Mouse (Mus musculus) neural tube, embryonic 14.5 days (tissue): ENCODE measurements at regions not wholly inside any gene's neighbourhood (a gene's known extent, or its start where the extent isn't known, plus 50 kb on each side); places are given as distances from the start of the nearest gene placed in this dataset.

Source experiments
- ATAC-seq: fragments of 200-750 bp; cut with Nextera tagmentation; 2 replicates; pipeline ENCODE4 v1.8.0; 2017; ENCODE audit warnings: low read depth, mild to moderate bottlenecking, moderate TSS enrichment, moderate library complexity
- H3K27ac ChIP-seq: fragments of 300-500 bp; sonication (generic); 2 replicates; pipeline ENCODE4 v1.5.1; 2014; ENCODE audit warnings: low read depth, mild to moderate bottlenecking, control low read depth, low read length, moderate library complexity, mixed read lengths
- H3K27me3 ChIP-seq: fragments of 300-500 bp; sonication (generic); 2 replicates; pipeline ENCODE4 v1.6.1; 2014; ENCODE audit warnings: low read length; ENCODE audit not compliant: control insufficient read depth, insufficient read depth
- H3K36me3 ChIP-seq: fragments of 300-500 bp; sonication (generic); 2 replicates; pipeline ENCODE4 v1.6.1; 2014; ENCODE audit warnings: low read length, mixed read lengths; ENCODE audit not compliant: control insufficient read depth, insufficient read depth
- H3K4me1 ChIP-seq: fragments of 300-500 bp; sonication (generic); 2 replicates; pipeline ENCODE4 v1.6.1; 2014; ENCODE audit warnings: low read length; ENCODE audit not compliant: control insufficient read depth, insufficient read depth
- H3K4me2 ChIP-seq: fragments of 300-500 bp; sonication (generic); 2 replicates; pipeline ENCODE4 v1.6.1; 2014; ENCODE audit warnings: mild to moderate bottlenecking, low read depth, low read length, control low read depth
- H3K4me3 ChIP-seq: fragments of 300-500 bp; sonication (generic); 2 replicates; pipeline ENCODE4 v1.5.1; 2014; ENCODE audit warnings: low read depth, low read length, control low read depth, mixed read lengths
- H3K9ac ChIP-seq: fragments of 300-500 bp; sonication (generic); replicated peaks from 2 replicates; pipeline ENCODE4 v1.6.1; 2014; ENCODE audit warnings: low read depth, mild to moderate bottlenecking, control low read depth, low read length, mixed read lengths
- H3K9me3 ChIP-seq: fragments of 300-500 bp; sonication (generic); 2 replicates; pipeline ENCODE4 v1.6.1; 2016; ENCODE audit warnings: low read length; ENCODE audit not compliant: control insufficient read depth
- WGBS: fragments of 180-500 bp; shearing (Covaris S2); extraction: QIAGEN DNeasy Blood & Tissue Kit; methylation state at CpG from one replicate; pipeline ENCODE4 v1.1.7; 2014; 5-methylcytosine and 5-hydroxymethylcytosine counted together

GRCm38 (mm10) chr5:119337739-119338138 is 332.7 kb upstream of the Tbx3 start:
- H3K36me3 ChIP-seq: no peaks in the 10 kb centered on the region
- WGBS: 91% methylated on average over 4 of the region's 4 CpGs
- no peaks in the 10 kb centered on the region for H3K4me1 ChIP-seq
- no peaks in the 10 kb centered on the region for H3K27me3 ChIP-seq
- no peak overlapping the region for H3K4me2 ChIP-seq
- H3K27ac ChIP-seq: no peak overlapping the region
- no peak for ATAC-seq
- no peaks in the 10 kb centered on the region for H3K9me3 ChIP-seq
- no peak overlapping the region for H3K4me3 ChIP-seq
- no peak overlapping the region for H3K9ac ChIP-seq

DNA sequence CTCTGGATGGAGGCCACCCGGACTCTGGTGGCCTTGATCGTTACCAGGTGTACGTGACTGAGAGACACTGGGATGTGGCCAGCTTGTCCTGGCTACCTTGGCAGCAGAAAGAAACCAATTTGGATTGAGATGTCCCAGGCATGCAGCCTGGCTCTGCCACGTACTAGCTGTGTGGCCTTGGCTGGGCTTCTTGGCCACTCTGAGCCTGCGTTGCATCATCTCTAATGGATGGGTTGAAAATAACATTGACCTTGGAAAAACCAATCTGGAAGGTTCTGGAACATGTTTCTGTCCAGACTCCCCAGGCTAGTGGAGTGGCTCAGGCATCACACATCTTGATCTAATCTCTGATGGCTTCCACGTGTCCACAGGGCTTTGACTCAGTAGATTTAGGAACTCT is 331.8 kb upstream of the Tbx3 start:
- H3K27ac ChIP-seq: no peak overlapping the region
- H3K4me1 ChIP-seq: no peaks in the 10 kb centered on the region
- no peaks in the 10 kb centered on the region for H3K27me3 ChIP-seq
- H3K4me2 ChIP-seq: no peak overlapping the region
- H3K4me3 ChIP-seq: no peak overlapping the region
- H3K36me3 ChIP-seq: no peaks in the 10 kb centered on the region
- WGBS: 93% methylated on average over 6 of the region's 6 CpGs
- no peak for ATAC-seq
- H3K9ac ChIP-seq: no peak overlapping the region
- H3K9me3 ChIP-seq: no peaks in the 10 kb centered on the region

GRCm38 (mm10) chr5:119348303-119348702 is 322.2 kb upstream of the Tbx3 start:
- Histone ChIP-seq H3K36me3 (no peaks in the 10 kb centered on the region), H3K4me1 (no peaks in the 10 kb centered on the region), H3K9me3 (no peaks in the 10 kb centered on the region), H3K27me3 (no peaks in the 10 kb centered on the region), H3K4me2 (no peak overlapping the region), H3K9ac (no peak overlapping the region), H3K4me3 (no peak overlapping the region), H3K27ac (no peak overlapping the region)
- no peak for ATAC-seq
- WGBS: 43% methylated on average over 4 of the region's 4 CpGs

- no peak overlapping the region for H3K9ac ChIP-seq
- no peak overlapping the region for H3K27ac ChIP-seq
- no peaks in the 10 kb centered on the region for H3K4me1 ChIP-seq
- no peak overlapping the region for H3K4me2 ChIP-seq
- H3K36me3 ChIP-seq: no peaks in the 10 kb centered on the region
- 81% methylated on average over 6 of the region's 6 CpGs for WGBS
- ATAC-seq: no peak
- H3K4me3 ChIP-seq: no peak overlapping the region
- H3K9me3 ChIP-seq: no peaks in the 10 kb centered on the region
- H3K27me3 ChIP-seq: no peaks in the 10 kb centered on the region
Observed at GRCm38 (mm10) chr5:119349395-119349794, 321.1 kb upstream of the Tbx3 start.

- H3K9me3 ChIP-seq: no peaks in the 10 kb centered on the region
- no peak for ATAC-seq
- H3K36me3 ChIP-seq: no peaks in the 10 kb centered on the region
- no peaks in the 10 kb centered on the region for H3K27me3 ChIP-seq
- WGBS: 29% methylated on average over 8 of the region's 8 CpGs
- H3K27ac ChIP-seq: no peak overlapping the region
- no peaks in the 10 kb centered on the region for H3K4me1 ChIP-seq
- H3K4me2 ChIP-seq: no peak overlapping the region
- H3K4me3 ChIP-seq: no peak overlapping the region
- H3K9ac ChIP-seq: no peak overlapping the region
Observed at GRCm38 (mm10) chr5:119350325-119350915, 320.0 kb upstream of the Tbx3 start.

DNA sequence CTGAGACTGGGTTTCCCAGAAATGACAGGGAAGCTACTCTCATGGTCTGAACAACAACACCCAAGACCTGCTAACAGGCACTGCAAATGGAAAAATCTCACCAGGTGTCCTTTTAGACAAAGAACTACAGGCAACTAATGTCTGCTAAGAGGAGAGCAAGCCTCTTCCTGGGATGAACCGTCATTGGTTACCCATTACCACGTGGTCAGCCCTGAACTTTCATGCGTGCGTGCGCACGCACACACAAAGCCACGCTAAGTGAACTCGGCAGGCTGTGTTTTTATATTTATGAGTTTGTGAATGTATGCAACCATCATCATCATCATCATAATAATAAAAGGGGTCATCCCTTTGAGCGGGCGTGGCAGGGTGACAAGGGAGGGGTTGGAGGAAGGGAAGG is 315.0 kb upstream of the Tbx3 start:
- Histone ChIP-seq H3K4me2 (no peak overlapping the region), H3K36me3 (no peaks in the 10 kb centered on the region), H3K9ac (no peak overlapping the region), H3K9me3 (no peaks in the 10 kb centered on the region), H3K27me3 (no peaks in the 10 kb centered on the region), H3K4me1 (no peaks in the 10 kb centered on the region), H3K27ac (no peak overlapping the region), H3K4me3 (no peak overlapping the region)
- WGBS: 89% methylated on average over 10 of the region's 10 CpGs
- ATAC-seq: no peak

DNA sequence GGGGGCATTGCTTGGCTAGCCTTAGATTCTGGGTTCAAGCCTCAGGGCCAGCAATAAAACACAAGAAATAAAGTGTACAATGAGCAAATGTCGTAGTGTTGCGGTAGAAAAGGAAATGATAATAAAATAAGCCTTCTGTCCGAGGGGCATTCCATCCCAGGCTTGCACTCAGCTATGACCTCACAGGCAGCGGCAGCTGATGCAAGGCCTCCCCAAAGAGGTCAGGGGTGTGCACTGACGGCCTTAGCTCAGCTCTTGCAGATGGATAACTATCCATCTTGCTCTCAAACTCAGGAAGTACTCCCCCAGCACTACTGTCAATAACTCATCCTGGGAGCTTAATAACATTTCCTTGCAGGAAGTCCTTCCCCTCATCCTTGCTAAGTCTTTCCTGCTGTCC is 314.4 kb upstream of the Tbx3 start:
- no peak overlapping the region for H3K9ac ChIP-seq
- WGBS: 67% methylated on average over 5 of the region's 5 CpGs

DNA sequence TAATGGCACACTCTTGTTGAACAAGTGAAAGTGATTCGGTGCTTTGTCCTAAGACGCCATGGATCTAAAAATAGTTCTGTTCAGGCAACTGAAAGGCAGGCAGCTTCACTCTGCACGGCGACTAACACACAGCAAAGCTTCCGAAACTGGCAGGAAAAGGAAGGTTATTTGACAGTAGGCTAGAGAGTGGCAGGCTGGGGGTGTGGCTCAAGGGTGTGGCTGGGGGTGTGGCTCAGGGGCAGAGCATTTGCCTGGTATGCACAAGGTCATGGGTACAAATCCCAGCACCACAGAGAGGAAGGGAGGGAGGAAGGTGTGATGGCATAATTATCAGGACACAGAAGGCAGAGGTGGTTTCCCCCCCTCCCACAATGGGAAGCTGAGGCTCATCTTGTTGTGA is 310.8 kb upstream of the Tbx3 start:
- no peak overlapping the region for H3K4me2 ChIP-seq
- 58% methylated on average over 5 of the region's 5 CpGs for whole genome bisulfite sequencing
- no peak for ATAC-seq

More for the DNA sequence above, 314.4 kb upstream of the Tbx3 start:
- Histone ChIP-seq H3K4me1 (no peaks in the 10 kb centered on the region), H3K9me3 (no peaks in the 10 kb centered on the region), H3K4me2 (no peak overlapping the region), H3K4me3 (no peak overlapping the region), H3K36me3 (no peaks in the 10 kb centered on the region), H3K27me3 (no peaks in the 10 kb centered on the region), H3K27ac (no peak overlapping the region)
- ATAC-seq: no peak

DNA sequence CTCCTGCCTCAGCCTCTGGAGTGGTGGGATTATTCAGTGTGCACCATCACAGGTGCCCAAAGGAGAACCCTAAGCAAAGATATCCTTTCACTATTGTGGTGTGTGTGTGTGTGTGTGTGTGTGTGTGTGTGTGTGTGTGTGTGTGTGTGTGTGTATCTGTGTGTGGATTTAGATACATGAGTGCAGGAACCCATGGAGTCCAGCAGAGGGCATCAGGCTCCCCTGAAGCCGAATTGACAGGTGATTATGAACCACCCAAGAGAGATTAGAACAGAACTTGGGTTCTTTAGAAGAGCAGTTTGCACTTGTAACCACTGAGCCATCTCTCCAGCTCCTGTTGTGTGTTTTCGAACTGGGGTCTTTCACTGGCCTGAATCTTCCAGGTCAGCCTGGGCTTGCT is 310.1 kb upstream of the Tbx3 start:
- ATAC-seq: no peak
- no peaks in the 10 kb centered on the region for H3K36me3 ChIP-seq
- no peaks in the 10 kb centered on the region for H3K4me1 ChIP-seq
- H3K27ac ChIP-seq: no peak overlapping the region
- H3K4me2 ChIP-seq: no peak overlapping the region
- no peaks in the 10 kb centered on the region for H3K9me3 ChIP-seq
- no peak overlapping the region for H3K9ac ChIP-seq
- no peak overlapping the region for H3K4me3 ChIP-seq
- no peaks in the 10 kb centered on the region for H3K27me3 ChIP-seq
- 100% methylated on average over 2 of the region's 2 CpGs for WGBS

More for the DNA sequence above, 310.8 kb upstream of the Tbx3 start:
- Histone ChIP-seq H3K9ac (no peak overlapping the region), H3K9me3 (no peaks in the 10 kb centered on the region), H3K27me3 (no peaks in the 10 kb centered on the region), H3K4me3 (no peak overlapping the region), H3K36me3 (no peaks in the 10 kb centered on the region), H3K4me1 (no peaks in the 10 kb centered on the region), H3K27ac (no peak overlapping the region)
